Mouse (Mus musculus) heart, embryonic 11.5 days (tissue): Measurements from ENCODE around the gene Elk4. TPM values are rescaled to one million over a fixed set of nuclear protein-coding genes. Genes with fewer than 3 reads are reported as not detected.

ENCODE experiments used
- ATAC-seq: fragments of 200-750 bp; cut with Nextera tagmentation; replicated peaks from 2 replicates; pipeline ENCODE4 v1.8.0; 2017; ENCODE audit warnings: moderate library complexity; ENCODE audit not compliant: insufficient number of reproducible peaks, low FRiP score, low TSS enrichment
- H3K27ac ChIP-seq: fragments of 300-500 bp; sonication (generic); 2 replicates; pipeline ENCODE4 v1.5.1; 2014; ENCODE audit warnings: mild to moderate bottlenecking, low read depth, low read length
- H3K27me3 ChIP-seq: fragments of 300-500 bp; sonication (generic); 2 replicates; pipeline ENCODE4 v1.6.1; 2014; ENCODE audit warnings: mild to moderate bottlenecking, low read length, mixed read lengths; ENCODE audit not compliant: control insufficient read depth, insufficient read depth
- H3K36me3 ChIP-seq: fragments of 300-500 bp; sonication (generic); 2 replicates; pipeline ENCODE4 v1.6.1; 2014; ENCODE audit warnings: mild to moderate bottlenecking, low read length, moderate library complexity, mixed read lengths; ENCODE audit not compliant: control insufficient read depth, insufficient read depth
- H3K4me1 ChIP-seq: fragments of 300-500 bp; sonication (generic); 2 replicates; pipeline ENCODE4 v1.6.1; 2014; ENCODE audit warnings: low read length; ENCODE audit not compliant: control insufficient read depth, insufficient read depth
- H3K4me2 ChIP-seq: fragments of 300-500 bp; sonication (generic); 2 replicates; pipeline ENCODE4 v1.6.1; 2014; ENCODE audit warnings: mild to moderate bottlenecking, moderate library complexity
- H3K4me3 ChIP-seq: fragments of 300-500 bp; sonication (generic); 2 replicates; pipeline ENCODE4 v1.5.1; 2014; ENCODE audit warnings: low read depth, low read length
- H3K9ac ChIP-seq: fragments of 300-500 bp; sonication (generic); 2 replicates; pipeline ENCODE4 v1.6.1; 2014; ENCODE audit warnings: mild to moderate bottlenecking, low read depth, low read length, moderate library complexity
- H3K9me3 ChIP-seq: fragments of 300-500 bp; sonication (generic); replicated peaks from 2 replicates; pipeline ENCODE4 v1.6.1; 2016; ENCODE audit warnings: low read length; ENCODE audit not compliant: control insufficient read depth
- WGBS: fragments of 180-500 bp; shearing (Covaris S2); extraction: QIAGEN DNeasy Blood & Tissue Kit; methylation state at CpG from one replicate; pipeline ENCODE4 v1.1.7; 2014; ENCODE audit not compliant: insufficient replicate concordance; 5-methylcytosine and 5-hydroxymethylcytosine counted together
- polyA plus RNA-seq: library from polyadenylated mRNA; unstranded; fragments of >200 nt; fragmentation: Nextera tagmentation; extraction: Ambion mirVana; gene quantifications from 2 replicates; pipeline ENCODE4 v1.2.1, GENCODE M21; 2014

The Elk4 gene
- polyA plus RNA-seq, 1 experiment from 2014 or later: 21.0 TPM

- no peaks in the 10 kb centered on the region for H3K9me3 ChIP-seq
- no peaks in the 10 kb centered on the region for H3K27me3 ChIP-seq
- H3K9ac ChIP-seq: no peak overlapping the region
- ATAC-seq: no peak
- H3K4me1 ChIP-seq: no peaks in the 10 kb centered on the region
- H3K4me2 ChIP-seq: no peak overlapping the region
- no peak overlapping the region for H3K27ac ChIP-seq
- H3K36me3 ChIP-seq: no peaks in the 10 kb centered on the region
- no peak overlapping the region for H3K4me3 ChIP-seq
- WGBS: 84% methylated on average over 12 of the region's 12 CpGs
These were observed 14.0 kb upstream of the Elk4 start for GRCm38 (mm10) chr1:131993169-131994040.

GRCm38 (mm10) chr1:131995062-131995461, 12.3 kb upstream of the Elk4 start:
- H3K27ac ChIP-seq: no peak overlapping the region
- ATAC-seq: no peak
- no peak overlapping the region for H3K4me3 ChIP-seq
- no peaks in the 10 kb centered on the region for H3K4me1 ChIP-seq
- no peak overlapping the region for H3K4me2 ChIP-seq
- H3K27me3 ChIP-seq: no peaks in the 10 kb centered on the region
- H3K36me3 ChIP-seq: no peaks in the 10 kb centered on the region
- H3K9ac ChIP-seq: no peak overlapping the region
- 38% methylated on average over 4 of the region's 4 CpGs for WGBS
- H3K9me3 ChIP-seq: no peaks in the 10 kb centered on the region

- Histone ChIP-seq H3K27me3 (no peaks in the 10 kb centered on the region), H3K9ac (no peak overlapping the region), H3K36me3 (no peaks in the 10 kb centered on the region), H3K9me3 (no peaks in the 10 kb centered on the region), H3K27ac (no peak overlapping the region), H3K4me3 (no peak overlapping the region), H3K4me2 (no peak overlapping the region), H3K4me1 (no peaks in the 10 kb centered on the region)
- no peak for ATAC-seq
These were observed 6.9 kb upstream of the Elk4 start for GRCm38 (mm10) chr1:132000506-132000905.

GRCm38 (mm10) chr1:132001880-132002330, 5.5 kb upstream of the Elk4 start:
- H3K4me1 ChIP-seq: peaks cover 3% of the 10 kb centered on the region
- H3K27me3 ChIP-seq: no peaks in the 10 kb centered on the region
- no peak overlapping the region for H3K9ac ChIP-seq
- no peak overlapping the region for H3K4me3 ChIP-seq
- ATAC-seq: no peak
- H3K36me3 ChIP-seq: no peaks in the 10 kb centered on the region
- no peak overlapping the region for H3K27ac ChIP-seq
- H3K4me2 ChIP-seq: no peak overlapping the region
- no peaks in the 10 kb centered on the region for H3K9me3 ChIP-seq
- WGBS: 84% methylated on average over 4 of the region's 4 CpGs

GRCm38 (mm10) chr1:132003111-132003510, 4.3 kb upstream of the Elk4 start:
- no peak for ATAC-seq
- Histone ChIP-seq H3K36me3 (no peaks in the 10 kb centered on the region), H3K9ac (no peak overlapping the region), H3K27me3 (no peaks in the 10 kb centered on the region), H3K4me3 (no peak overlapping the region), H3K9me3 (no peaks in the 10 kb centered on the region), H3K4me2 (no peak overlapping the region), H3K4me1 (peaks cover 3% of the 10 kb centered on the region), H3K27ac (no peak overlapping the region)
- 48% methylated on average over 2 of the region's 2 CpGs for WGBS

- Histone ChIP-seq H3K9ac (no peak overlapping the region), H3K36me3 (no peaks in the 10 kb centered on the region), H3K27ac (no peak overlapping the region), H3K4me2 (no peak overlapping the region), H3K9me3 (no peaks in the 10 kb centered on the region), H3K4me1 (peaks cover 4% of the 10 kb centered on the region), H3K27me3 (no peaks in the 10 kb centered on the region), H3K4me3 (no peak overlapping the region)
- no peak for ATAC-seq
- 54% methylated on average over 1 of the region's 1 CpGs for WGBS
These were observed 3.6 kb upstream of the Elk4 start for GRCm38 (mm10) chr1:132003817-132004216.

- Histone ChIP-seq H3K4me1 (peaks cover 9% of the 10 kb centered on the region), H3K27ac (no peak overlapping the region), H3K9me3 (no peaks in the 10 kb centered on the region), H3K4me3 (no peak overlapping the region), H3K27me3 (no peaks in the 10 kb centered on the region), H3K4me2 (no peak overlapping the region), H3K36me3 (no peaks in the 10 kb centered on the region), H3K9ac (no peak overlapping the region)
- ATAC-seq: no peak
- WGBS: 83% methylated on average over 6 of the region's 6 CpGs
These were observed 2.7 kb upstream of the Elk4 start for GRCm38 (mm10) chr1:132004574-132005180.

- Histone ChIP-seq H3K4me3 (no peak overlapping the region), H3K4me2 (no peak overlapping the region), H3K36me3 (no peaks in the 10 kb centered on the region), H3K9ac (no peak overlapping the region), H3K27ac (no peak overlapping the region), H3K27me3 (no peaks in the 10 kb centered on the region), H3K9me3 (no peaks in the 10 kb centered on the region), H3K4me1 (peaks cover 12% of the 10 kb centered on the region)
- ATAC-seq: no peak
- WGBS: 75% methylated on average over 1 of the region's 1 CpGs
These were observed 1.9 kb upstream of the Elk4 start for GRCm38 (mm10) chr1:132005466-132005865.
